Mouse (Mus musculus) Patski (cell line): ENCODE data around the gene Sema7a. TPM values are rescaled to one million over a fixed set of nuclear protein-coding genes. Genes with fewer than 3 reads are reported as not detected.

Source experiments
- ATAC-seq: fragments of 100-300 bp; one replicate; pipeline ENCODE4 v1.8.0; 2021
- CTCF ChIA-PET: fragments of 350-600 bp; sonication (Branson Sonifier 250); formaldehyde crosslinking; loops from one replicate; lab custom pipeline; 2022; ENCODE audit warnings: inconsistent platforms; lab: Charles Lee
- POLR2A ChIA-PET: fragments of 350-600 bp; sonication (Branson Sonifier 250); formaldehyde crosslinking; loops from one replicate; lab custom pipeline; 2022; ENCODE audit warnings: antibody characterized with exemption, inconsistent platforms; lab: Charles Lee
- DNase-seq: peaks from one replicate; pipeline ENCODE4 v3.0.0-alpha.2; 2011; ENCODE audit warnings: low read depth, low spot score
- H3K27me3 ChIP-seq: fragments of 371-371 bp; one replicate; pipeline ENCODE4 v1.5.1; 2021
- CTCF ChIP-seq: fragments of 100-300 bp; IDR thresholded peaks from one replicate; pipeline ENCODE4 v1.5.1; 2021
- in situ Hi-C: fragments of 300-500 bp; cut with MboI; formaldehyde crosslinking; loops from 3 replicates; pipeline ENCODE4 v1.11.1; 2018; ENCODE audit warnings: low pct_unique_long_range_greater_than_20kb, mixed read lengths
- polyA plus RNA-seq: library from polyadenylated mRNA; unstranded; gene quantifications from one replicate; pipeline ENCODE4 v1.2.3, GENCODE M21; 2021

Sema7a gene
- polyA plus RNA-seq, 1 experiment from 2014 or later = 77.8 TPM

DNA sequence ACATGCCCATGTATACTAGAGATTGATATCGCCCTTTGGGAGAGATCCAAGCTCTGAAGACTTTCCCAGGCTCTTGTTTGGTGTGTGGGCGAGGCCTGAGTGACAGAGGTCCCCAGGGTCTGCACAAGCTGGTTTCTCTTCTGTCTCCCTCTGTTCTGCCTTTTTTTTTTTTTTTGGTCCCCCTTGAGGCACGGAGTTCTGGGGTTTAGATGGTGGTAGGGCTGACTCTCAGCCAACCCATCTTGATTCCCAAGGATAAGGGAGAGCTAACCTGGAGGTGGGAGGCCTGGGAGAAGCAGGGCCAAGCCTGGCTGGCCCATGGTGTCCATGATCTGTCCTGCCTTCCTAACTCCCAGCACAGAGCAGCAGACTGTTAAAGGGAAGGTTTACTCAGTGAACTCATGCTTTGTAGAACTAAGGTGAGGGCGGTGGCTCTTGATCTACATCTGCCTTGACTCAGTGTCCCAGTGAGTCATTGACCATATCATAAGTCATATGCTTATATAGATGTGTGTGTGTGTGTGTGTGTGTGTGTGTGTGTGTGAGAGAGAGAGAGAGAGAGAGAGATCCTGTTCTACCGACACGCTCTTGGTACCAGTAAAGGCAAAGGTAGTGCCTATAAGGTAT lies 33.6 kb downstream of the Sema7a start:
- ChIA-PET CTCF (interaction anchor here (1.9 to 2.4 kb wide), 2 partner anchors 27 to 38 kb away, joined by 5 to 8 read pairs; no protein-coding TSS in a partner anchor), POLR2A (interaction anchor here (0.6 to 0.8 kb wide), 3 partner anchors 35 to 358 kb away, joined by 3 to 6 read pairs (median 4); no protein-coding TSS in a partner anchor)
- in situ Hi-C loops = no loop called here
- ATAC-seq (no peak), DNase-seq (no peak)
- TF ChIP-seq CTCF = no peak
- no peaks in the 10 kb centered on the region for H3K27me3 ChIP-seq

DNA sequence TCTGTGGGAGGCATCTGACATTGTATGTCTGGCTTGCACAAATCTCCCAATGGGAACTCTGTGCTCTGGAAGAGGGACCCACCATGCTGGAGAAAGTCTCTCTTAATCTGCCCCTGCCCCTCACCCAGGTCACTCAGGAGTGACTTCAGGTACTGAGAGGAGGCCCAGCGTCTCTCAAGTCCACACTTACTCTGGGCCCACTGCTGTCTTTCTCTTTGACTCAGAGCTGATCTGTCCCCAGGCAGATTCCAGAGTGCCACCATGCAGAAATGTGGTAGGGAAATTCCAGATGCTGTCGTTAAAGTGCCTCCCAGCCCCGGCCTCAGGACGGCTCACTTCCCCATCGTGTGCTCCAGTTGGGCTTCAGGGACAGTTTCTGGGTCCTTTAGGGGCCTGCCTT lies 34.3 kb downstream of the Sema7a start:
- no peak for TF ChIP-seq CTCF
- ATAC-seq (peak; percentile 55), DNase-seq (no peak)
- ChIA-PET CTCF (interaction anchor here (1.1 kb wide), 2 partner anchors 9 to 38 kb away, joined by 3 to 5 read pairs; no protein-coding TSS in a partner anchor), POLR2A (interaction anchor here (1.1 kb wide), 1 partner anchor 36 kb away, joined by 3 read pairs; no protein-coding TSS in a partner anchor)
- no peaks in the 10 kb centered on the region for H3K27me3 ChIP-seq
- in situ Hi-C loops = no loop called here

DNA sequence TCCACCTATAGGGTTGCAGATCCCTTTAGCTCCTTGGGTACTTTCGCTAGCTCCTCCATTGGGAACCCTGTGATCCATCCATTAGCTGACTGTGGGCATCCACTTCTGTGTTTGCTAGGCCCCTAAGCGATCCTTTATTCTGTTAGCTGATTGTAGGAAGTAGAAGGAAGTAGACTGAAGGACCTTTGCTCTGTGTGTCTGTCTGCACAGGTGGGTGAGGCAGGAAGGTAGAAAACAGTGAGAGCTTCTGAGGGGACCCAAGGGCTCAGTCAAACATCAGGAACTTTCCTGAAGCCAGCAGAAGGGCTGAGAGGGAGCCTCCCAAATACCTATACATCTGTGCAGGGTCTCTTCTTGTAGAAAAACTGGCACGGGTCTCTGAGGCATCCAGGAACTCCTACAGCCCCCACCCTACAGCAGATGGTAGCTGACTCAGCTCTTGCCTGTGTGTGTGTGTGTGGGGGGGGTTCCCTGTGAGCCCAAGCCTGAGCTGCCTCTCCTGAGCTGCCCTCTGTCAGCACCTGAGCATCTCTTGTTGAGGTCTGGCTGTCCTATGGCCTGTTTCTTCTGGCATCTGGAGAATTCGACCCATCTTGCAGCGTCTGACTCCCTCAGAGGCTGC lies 35.4 kb downstream of the Sema7a start:
- POLR2A ChIA-PET = interaction anchor here (0.7 to 1.3 kb wide), 4 partner anchors 20 to 37 kb away, joined by 3 to 4 read pairs (median 3); no protein-coding TSS in a partner anchor
- no peak for TF ChIP-seq CTCF
- in situ Hi-C loops = no loop called here
- ATAC-seq (no peak), DNase-seq (no peak)
- CTCF ChIA-PET = interaction anchor here (0.9 to 1.1 kb wide), 4 partner anchors 10 to 241 kb away, joined by 3 to 6 read pairs (median 4); no protein-coding TSS in a partner anchor
- no peaks in the 10 kb centered on the region for H3K27me3 ChIP-seq

GRCm38 (mm10) chr9:57978025-57978424 lies 38.1 kb downstream of the Sema7a start:
- in situ Hi-C loops = no loop called here

GRCm38 (mm10) chr9:57978858-57979257 lies 38.9 kb downstream of the Sema7a start:
- TF ChIP-seq CTCF = no peak
- in situ Hi-C loops = no loop called here

More at GRCm38 (mm10) chr9:57978025-57978424, 38.1 kb downstream of the Sema7a start:
- no peak for ATAC-seq
- POLR2A ChIA-PET = no interaction called here
- TF ChIP-seq CTCF = no peak
- CTCF ChIA-PET = interaction anchor here (1.0 to 1.9 kb wide), 2 partner anchors 11 to 17 kb away, joined by 3 to 7 read pairs; no protein-coding TSS in a partner anchor
- DNase-seq = no peak
- no peaks in the 10 kb centered on the region for H3K27me3 ChIP-seq

DNA sequence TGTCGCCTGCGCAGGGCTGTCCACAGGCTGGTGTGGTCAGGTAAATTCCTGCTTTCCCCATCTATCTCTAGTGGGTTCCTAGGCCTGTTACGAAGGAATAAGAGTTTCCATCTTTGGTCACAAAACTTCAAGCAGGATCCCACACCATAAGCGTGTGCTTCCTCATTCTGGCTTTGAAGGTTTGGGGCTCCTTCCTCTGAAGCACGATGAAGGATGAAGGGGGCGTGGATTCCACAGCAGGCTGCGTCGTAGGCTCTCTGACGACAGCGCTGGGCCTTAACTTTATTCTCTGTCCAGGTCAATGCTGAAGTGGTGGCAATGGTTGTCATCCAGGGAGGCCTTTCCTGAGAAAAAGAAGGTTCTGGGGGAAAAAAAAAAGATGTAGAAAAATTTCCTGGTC lies 40.7 kb downstream of the Sema7a start:
- no peak for DNase-seq
- TF ChIP-seq CTCF = no peak
- no peaks in the 10 kb centered on the region for H3K27me3 ChIP-seq
- ChIA-PET CTCF (interaction anchor here (0.8 to 1.0 kb wide), 2 partner anchors 15 to 45 kb away, joined by 3 to 4 read pairs; no protein-coding TSS in a partner anchor), POLR2A (interaction anchor here (1.1 kb wide), 1 partner anchor 38 kb away, joined by 3 read pairs; no protein-coding TSS in a partner anchor)
- no peak for ATAC-seq
- in situ Hi-C loops = no loop called here

More at GRCm38 (mm10) chr9:57978858-57979257, 38.9 kb downstream of the Sema7a start:
- H3K27me3 ChIP-seq = no peaks in the 10 kb centered on the region
- ChIA-PET CTCF (interaction anchor here (1.0 to 1.9 kb wide), 2 partner anchors 10 to 16 kb away, joined by 3 to 7 read pairs; no protein-coding TSS in a partner anchor), POLR2A (no interaction called here)
- no peak for ATAC-seq
- no peak for DNase-seq

DNA sequence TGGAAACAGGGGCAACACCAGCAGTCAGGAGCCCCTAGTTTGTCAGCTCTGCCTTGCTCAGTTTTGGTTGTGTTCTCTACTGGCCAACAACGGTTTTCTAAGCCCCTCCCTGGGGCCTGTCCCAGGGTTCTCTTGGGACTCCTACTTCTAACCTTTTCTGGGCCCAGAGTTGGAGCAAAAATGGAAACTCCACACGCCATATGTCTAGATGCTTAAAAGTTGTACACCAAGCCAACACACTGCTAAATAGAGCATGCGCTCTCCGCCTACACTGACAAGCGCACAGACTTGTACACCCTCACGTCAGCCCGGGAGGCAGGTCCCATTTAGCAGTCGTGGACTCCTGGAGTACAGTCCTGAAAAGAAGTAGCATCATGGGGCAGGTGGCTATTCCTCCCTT lies 45.4 kb downstream of the Sema7a start:
- TF ChIP-seq CTCF = no peak
- ChIA-PET POLR2A (no interaction called here), CTCF (no interaction called here)
- ATAC-seq (no peak), DNase-seq (no peak)
- in situ Hi-C loops = no loop called here
- H3K27me3 ChIP-seq = no peaks in the 10 kb centered on the region

DNA sequence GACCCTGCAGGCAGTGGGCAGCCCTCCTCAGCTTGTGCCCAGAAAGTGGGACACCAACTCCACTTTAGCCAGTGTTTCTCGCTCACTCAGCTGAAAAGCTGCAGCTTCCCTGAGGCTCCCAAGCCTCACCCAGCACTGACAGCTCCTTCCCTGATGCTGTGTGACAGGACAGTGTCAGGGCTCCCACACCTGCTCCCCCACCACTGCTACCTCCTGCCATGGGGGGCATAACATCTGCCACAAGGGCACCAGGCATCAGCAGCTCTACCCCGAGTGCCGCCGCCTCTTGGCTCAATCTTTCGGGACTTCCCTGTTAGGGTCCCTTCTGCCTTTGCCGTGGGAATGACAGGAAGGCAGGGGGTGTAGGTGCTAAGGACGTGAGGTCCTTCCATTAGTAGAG lies 46.4 kb downstream of the Sema7a start:
- ChIA-PET CTCF (interaction anchor here (14.1 kb wide), 1 partner anchor 52 kb away, joined by 311 read pairs; the partner anchor contains the start of gene Sema7a), POLR2A (no interaction called here)
- no peak for TF ChIP-seq CTCF
- in situ Hi-C loops = no loop called here
- DNase-seq = no peak
- ATAC-seq = no peak
- no peaks in the 10 kb centered on the region for H3K27me3 ChIP-seq

GRCm38 (mm10) chr9:57988098-57988497 lies 48.2 kb downstream of the Sema7a start:
- no peak for DNase-seq
- no peaks in the 10 kb centered on the region for H3K27me3 ChIP-seq
- ChIA-PET CTCF (interaction anchor here (1.5 to 14.1 kb wide), 2 partner anchors 10 to 53 kb away, joined by 3 to 311 read pairs; partner anchors contain the start of gene Sema7a), POLR2A (interaction anchor here (1.5 to 4.0 kb wide), 2 partner anchors 49 to 52 kb away, joined by 3 to 12 read pairs; partner anchors contain the start of gene Sema7a)
- no peak for TF ChIP-seq CTCF
- no peak for ATAC-seq
- in situ Hi-C loops = no loop called here

- TF ChIP-seq CTCF = no peak
- in situ Hi-C loops = no loop called here
- ChIA-PET POLR2A (interaction anchor here (4.0 kb wide), 1 partner anchor 54 kb away, joined by 12 read pairs; no protein-coding TSS in a partner anchor), CTCF (interaction anchor here (1.4 to 14.1 kb wide), 5 partner anchors 11 to 134 kb away, joined by 3 to 311 read pairs (median 4); partner anchors contain the start of gene Sema7a)
- DNase-seq (no peak), ATAC-seq (no peak)
- no peaks in the 10 kb centered on the region for H3K27me3 ChIP-seq
These were observed 49.4 kb downstream of the Sema7a start for GRCm38 (mm10) chr9:57989309-57989708.
